Mouse (Mus musculus): ENCODE data around the gene D2hgdh.

DNA sequence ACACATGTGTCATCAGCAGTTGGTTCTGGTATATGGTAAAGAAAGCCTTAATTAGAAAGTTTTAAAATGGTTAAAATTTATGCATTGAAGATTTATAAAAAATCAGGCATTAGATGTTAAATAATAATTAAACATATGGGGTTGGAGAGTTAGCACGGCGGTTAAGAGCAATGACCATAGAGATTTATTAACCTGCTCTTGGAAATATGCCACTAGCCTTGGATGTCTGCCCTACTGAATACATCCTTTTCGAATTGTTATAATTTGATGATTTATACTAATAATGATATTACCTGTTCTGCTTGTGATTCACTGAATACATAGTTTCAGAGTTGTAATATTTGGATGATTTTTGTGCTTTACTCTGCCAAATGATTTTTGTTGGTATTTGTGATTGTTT lies 33.3 kb downstream of the D2hgdh start:
- no peak for TF ChIP-seq CTCF (IDR thresholded peaks at IDR 0.05; ENCODE audit: control insufficient read depth, insufficient read depth, low read length)
- no peak for TF ChIP-seq POLR2A (IDR thresholded peaks at IDR 0.05; ENCODE audit: borderline replicate concordance, control insufficient read depth, low read depth, low read length)

All from bone marrow, adult 2 months (tissue).